Mouse (Mus musculus) gastrocnemius, adult 8-10 months (tissue): ENCODE results near the gene Hnmt. TPM values are rescaled to one million over a fixed set of nuclear protein-coding genes. Genes with fewer than 3 reads are reported as not detected.

Source experiments
- total RNA-seq, 4 experiments: library from RNA; stranded (reverse); gene quantifications; 2 replicates each; pipeline ENCODE4 v1.2.4; 2022

Gene Hnmt
- total RNA-seq, 4 experiments from 2014 or later: 4.6 to 8.6 (median 7.1) TPM

Other genes with a start within 250 kb of the Hnmt start
- gene Tbpl2, start 47.2 kb upstream of the Hnmt start, total RNA-seq: not detected
- not detected for gene Il1f8, start 103.8 kb upstream of the Hnmt start, total RNA-seq
- not detected for gene Il1f9, start 137.1 kb upstream of the Hnmt start, total RNA-seq
- not detected for gene Il1f6, start 166.0 kb upstream of the Hnmt start, total RNA-seq
- gene Il1f5, start 227.6 kb upstream of the Hnmt start, total RNA-seq: not detected
- not detected for gene Il1f10, start 241.8 kb upstream of the Hnmt start, total RNA-seq